Mouse (Mus musculus): Measurements from ENCODE around the gene Prkn.

GRCm38 (mm10) chr17:11721906-11722305 is 881.7 kb downstream of the Prkn start:
- TF ChIP-seq GATA1 (IDR thresholded peaks at IDR 0.05; ENCODE audit: borderline replicate concordance, low read length) (no peak), FLI1 (IDR thresholded peaks at IDR 0.05; ENCODE audit: low read length) (no peak)
